Mouse (Mus musculus) cerebellum, postnatal 10 days (tissue): ENCODE measurements at regions not wholly inside any gene's neighbourhood (a gene's known extent, or its start where the extent isn't known, plus 50 kb on each side); places are given as distances from the start of the nearest gene placed in this dataset.

Source experiments
- DNase-seq, 2 experiments: peaks; one replicate each; pipeline ENCODE4 v3.0.0; 2021; ENCODE audit warnings: mixed read lengths in 2 of 2

DNA sequence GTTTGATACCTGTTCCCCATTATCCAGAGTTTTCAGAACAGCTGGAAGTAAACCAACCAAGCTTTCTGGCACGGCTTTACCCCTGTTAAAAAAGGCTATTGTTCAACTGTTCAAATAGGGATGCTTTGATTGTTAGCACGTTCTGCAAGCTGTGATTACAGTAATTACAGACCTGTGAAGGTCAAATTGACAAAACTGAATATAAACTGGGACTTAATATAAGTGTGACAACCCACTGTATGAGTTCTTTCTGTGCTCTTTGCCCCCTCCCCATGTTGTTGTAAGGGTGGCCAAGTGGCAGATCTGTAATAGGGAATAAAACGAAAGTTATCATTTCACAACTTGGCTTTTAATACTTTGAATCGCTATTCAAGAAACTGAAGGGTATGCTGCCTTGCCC lies 105.0 kb upstream of the 4933415F23Rik start:
- no peak for DNase-seq

DNA sequence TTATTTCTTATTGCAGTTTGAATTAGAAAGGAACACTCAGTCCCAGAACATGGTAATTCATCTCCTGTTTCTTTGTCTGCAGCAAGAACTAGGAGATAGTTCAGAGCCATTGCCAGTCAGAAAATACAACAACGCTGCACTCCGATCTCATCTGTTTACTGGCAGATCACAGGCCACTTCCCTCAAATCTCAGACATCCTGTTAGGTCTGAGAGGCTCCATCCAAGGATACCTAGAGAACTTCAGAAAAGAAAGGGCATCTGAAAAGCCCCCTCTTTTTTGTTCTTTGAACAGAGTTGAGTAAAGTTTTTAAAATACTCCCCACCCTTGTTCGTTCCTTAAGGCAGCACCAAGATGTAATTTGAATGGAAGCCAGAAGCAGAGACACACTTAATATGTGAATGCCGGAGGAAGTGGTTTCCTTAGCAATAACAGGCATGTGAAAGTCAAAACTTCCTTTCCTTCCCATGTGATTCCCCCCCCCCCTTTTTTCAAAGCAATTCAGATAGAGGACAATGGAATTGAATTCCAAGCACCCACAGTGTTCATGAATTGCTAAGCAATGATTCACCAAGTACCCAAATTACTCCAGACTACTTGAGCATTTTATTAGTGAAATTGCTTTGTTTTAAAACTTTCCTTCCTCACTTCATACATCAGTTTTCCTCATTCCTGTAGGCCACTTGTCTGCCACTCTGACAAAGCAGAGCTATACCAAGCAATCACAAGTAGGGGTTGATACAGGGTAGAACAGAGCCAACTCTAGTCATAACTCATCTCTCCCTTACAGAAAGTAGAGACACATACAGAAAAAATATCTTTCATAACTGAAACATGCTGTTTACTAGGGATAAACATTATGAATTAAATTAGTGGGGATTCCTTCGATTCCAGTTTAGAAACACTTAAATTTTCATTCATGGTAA lies 100.7 kb upstream of the 4933415F23Rik start:
- no peak for DNase-seq

DNA sequence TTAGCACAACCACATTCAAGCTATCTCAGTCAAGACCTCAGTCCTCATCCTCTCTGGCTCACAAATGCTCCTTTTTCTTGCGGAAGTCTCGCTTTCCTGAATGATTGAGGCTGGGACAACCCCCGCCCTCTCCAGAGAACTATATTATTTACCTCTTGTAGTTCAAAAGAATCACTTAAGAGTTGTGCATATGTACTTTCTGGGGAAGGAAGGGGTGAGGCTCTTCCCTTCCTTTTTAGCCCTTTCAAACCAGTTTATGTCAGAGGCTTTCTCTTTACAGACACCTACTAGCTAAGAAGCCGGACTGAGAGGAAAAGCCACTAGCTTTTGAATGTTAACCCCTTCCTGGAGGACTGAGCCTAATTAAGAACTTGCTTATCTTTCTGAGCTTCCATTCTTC lies 98.4 kb upstream of the 4933415F23Rik start:
- DNase-seq: no peak

DNA sequence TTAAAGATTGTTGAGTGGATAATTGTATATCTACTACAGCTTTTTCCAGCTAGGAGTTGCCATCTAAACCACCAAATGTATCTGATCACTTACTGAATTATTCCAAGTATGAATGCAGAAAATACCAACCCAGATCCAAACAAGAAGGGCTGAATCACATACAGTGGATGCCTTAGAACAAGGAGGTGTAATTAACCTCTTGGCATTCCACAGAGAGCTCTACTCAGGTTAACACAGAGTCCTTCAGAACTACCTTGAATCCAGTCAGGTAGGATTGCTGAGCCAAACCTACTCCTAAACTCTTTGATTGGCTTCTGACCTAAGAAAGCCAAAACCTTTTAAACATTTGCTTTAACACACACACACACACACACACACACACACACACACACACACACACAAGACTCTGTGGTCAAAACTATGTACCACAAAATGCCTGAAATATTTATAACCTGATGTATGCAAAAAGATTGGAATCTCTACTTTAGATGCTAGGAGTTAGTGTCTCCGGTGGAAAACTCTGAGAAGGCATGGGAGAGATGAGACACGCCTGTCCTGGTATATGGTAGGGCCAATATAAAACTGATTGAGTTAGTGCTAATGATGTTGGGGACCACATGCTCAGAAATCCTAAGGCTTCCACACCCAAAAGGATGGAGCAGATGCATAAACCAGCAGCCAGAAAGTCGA lies 88.4 kb upstream of the 4933415F23Rik start:
- DNase-seq: no peak

DNA sequence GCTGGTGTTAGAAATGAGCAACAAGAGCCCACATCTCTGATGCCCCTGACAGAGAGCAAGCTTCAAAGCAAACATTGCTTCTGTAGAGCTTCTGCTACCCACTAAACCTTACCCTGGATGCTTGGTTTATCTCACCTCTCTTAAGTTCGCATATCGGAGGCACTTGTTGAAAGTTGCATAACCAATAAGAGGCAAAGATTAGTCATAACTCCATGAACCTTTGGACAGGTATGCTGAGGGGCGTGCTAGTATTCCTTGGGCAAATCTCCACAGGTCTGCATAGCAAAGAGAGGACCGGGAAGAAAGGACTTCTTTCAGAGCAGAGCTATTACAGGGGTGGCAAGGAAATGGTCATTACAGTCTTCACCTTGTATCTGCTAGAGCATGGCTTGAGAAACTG lies 87.7 kb upstream of the 4933415F23Rik start:
- no peak for DNase-seq

DNA sequence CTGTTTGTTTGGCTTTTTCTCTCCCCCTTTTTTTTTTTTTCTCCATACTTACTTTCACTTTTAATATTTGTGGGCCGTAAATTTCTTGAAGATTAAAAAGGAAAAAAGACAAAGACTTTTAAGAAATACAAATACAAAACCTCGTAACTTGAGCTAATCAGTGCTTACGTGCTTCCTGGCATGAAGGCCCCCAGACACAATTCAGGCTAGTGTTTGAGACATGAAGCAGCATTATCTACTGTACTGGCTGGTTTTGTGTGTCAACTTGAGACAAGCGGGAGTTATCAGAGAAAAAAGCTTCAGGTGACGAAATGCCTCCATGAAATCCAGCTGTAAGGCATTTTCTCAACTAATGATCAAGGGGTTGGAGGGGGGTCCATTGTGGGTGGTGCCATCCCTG lies 86.2 kb upstream of the 4933415F23Rik start:
- DNase-seq: no peak

DNA sequence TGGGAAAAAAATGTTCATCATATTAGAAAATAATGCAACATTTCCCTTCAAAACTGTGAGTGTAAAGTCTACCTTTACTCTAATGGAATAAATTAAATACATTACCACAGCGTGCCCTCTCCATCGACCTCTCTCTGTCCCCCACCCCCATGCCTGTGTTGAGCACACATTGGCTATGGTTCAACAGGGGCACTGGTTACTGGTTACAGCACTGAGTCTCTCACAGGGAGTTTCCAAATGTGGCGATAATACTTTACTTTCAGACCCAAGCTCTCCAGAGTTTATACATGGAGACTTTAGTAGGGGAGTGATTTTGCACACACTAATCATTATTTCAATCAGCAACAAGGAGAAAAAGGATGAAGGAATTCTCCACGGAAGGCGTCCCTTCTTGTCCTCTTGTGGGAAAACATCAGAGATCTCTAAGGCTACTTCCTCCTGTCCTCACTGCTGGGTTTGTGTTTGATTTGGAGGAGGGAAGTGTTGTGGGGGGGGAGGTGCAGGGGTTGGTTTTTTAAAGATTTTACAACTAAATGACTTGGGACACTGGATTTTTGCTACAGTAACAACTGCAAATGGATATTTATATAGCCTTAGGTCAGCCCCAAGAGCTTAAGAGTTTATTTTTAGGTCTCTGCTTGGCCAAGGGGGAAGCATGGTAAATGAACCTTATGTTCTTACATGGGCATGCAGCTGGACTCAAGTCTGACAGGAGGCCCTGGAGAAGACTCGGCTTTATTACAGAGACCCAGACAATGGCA lies 85.6 kb upstream of the 4933415F23Rik start:
- DNase-seq: no peak

DNA sequence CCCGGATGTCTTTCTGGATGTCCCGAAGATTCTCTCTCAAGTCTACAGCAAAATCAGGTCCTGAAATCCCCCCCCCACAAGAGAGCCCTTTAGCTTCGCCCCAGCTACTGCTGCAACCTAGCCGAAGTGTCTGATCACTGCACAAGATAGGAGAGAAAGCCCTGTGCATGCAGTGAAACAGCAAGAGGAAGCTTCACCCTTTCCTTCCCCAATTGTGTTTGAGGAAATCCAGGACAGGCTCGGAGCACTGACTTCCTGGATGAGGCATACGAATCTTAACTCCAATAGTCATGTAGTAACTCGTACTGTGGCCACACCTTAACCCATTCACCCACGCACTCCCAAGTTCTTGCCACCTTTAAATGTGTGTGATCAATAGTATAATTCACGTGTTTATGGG lies 82.7 kb upstream of the 4933415F23Rik start:
- DNase-seq: no peak

DNA sequence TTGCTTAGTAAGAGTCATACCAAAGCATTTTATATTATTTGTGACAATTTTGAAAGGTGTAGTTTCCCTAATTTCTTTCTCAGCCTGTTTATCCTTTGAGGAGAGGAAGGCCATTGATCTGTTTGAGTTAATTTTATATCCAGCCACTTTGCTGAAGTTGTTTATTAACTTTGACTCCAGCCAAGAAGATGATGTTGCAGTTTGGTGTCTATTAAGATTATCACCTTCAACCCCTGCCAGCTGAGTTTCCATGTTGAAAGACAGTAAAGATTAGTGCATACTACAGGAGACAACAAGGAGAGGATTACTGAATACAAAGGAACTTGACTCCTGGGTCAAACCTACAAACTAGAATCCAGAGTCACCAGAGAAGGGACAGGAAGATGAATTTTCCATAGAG lies 80.5 kb upstream of the 4933415F23Rik start:
- no peak for DNase-seq

DNA sequence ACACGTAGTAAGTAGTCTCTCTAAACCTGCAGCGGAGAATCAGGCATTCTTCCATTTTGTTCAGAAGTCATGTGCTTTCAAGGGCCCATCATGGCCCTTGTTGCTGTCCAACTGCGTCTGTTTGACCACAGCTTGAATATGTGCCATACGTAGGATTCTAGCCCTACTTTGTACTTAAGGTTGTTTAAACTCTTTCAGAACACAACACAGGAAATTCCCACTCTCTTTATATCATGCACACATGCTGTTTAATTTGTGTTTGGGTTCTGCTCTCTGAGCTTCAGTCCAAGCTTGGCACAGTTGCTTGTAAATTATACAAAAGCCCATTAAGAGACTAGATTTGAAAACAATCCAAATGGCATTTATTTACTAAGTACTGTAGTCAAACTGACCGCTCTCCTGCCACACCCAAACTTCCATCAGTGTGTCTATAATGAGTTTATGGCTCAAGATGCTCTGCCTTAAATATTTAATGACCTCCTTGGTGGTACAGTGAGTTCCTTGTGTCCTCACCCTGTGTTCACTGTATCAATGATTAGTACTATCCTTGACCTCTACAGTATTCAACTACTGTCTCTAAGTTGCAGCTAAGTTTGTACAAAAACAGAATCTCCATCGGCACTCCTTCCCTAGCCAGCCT lies 76.4 kb upstream of the 4933415F23Rik start:
- no peak for DNase-seq

DNA sequence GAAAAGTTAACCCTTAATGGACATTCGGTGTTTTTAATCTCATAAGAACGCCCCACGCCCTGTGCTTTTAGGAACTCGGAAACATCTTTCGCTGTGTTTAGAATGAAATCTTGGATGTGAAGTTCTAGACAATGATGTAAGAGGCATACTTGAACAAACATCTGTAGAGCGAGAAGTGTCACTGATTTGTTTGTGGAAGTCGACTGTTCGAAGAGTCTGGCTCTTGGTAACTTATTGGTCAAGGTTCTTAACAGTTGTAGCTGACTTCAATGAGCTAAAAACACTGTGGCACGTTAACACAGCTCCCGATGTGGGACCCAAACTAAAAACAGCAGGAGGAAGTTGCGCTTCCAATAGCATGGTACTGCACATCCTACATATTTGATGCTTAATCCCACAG lies 72.0 kb upstream of the 4933415F23Rik start:
- no peak for DNase-seq

DNA sequence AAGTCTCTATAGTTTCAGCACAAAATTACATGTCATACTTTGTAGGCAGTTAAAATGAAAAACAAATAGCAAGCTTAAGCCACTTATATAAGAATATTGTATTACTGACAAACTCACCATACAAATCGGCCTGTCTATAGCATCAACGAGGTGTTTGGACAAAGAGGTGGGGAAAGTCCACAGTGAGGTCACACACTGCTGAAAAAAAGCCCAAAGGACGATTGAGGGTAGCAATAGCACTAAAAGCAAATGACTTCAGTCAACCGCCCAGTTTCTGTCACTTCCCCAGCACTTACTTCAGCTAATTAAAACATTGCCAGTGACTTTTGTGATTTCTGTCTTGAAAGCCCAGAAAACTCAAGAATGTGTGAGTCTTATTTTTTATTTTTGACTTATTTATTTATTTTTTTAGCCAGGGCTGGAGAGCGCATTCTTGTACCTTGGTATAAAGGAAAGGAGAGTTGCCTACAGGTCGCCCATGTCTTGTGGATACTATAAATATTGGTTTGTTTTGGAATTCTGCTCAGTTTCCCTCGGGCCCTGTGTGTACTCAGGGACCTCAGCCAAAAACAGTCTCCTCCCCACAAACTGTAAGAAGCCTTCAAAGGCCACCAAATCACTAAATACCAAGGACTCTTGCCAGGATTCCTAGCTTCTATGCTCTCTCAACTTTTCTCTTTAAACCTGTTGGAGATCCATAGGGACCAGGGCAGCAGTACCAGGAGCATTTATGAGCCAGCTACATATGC lies 71.2 kb upstream of the 4933415F23Rik start:
- DNase-seq: no peak

DNA sequence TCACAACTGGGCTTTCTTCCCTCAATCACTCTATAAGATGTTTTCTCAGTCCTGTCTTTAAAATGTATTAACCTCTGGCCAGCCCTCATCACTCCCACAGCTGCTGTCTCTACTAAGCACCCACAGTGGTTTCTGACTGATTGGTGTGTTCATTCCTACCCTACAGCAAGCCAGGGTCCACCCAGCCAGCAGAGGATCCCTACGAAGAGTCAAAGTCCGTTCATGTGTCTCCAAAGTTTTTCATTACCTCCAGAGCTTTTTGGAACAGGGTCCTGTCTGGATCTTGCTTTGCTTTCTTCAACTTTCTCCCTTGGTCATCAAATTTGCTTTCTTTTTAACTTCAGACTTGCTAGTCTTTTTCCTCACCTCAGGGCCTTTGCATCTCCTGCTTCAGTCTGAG lies 69.3 kb upstream of the 4933415F23Rik start:
- no peak for DNase-seq

DNA sequence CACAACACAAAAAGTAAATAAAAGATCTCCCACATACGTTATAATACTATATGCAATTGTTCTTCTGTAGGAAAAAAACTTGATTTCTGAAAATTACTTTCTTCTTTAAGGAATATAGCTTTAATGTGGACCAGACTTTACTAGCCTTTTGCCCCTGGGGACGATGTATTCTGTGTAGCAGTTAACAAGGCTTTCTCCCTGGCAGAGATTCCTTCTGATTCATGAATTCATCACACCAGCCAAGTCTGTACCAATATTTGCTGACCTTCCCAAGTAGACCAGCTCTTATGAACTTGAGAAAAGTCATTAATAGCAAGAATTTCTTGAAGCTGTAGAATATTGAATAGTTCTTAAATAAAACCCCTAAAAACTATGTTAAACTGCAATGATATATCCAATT lies 68.7 kb upstream of the 4933415F23Rik start:
- no peak for DNase-seq

DNA sequence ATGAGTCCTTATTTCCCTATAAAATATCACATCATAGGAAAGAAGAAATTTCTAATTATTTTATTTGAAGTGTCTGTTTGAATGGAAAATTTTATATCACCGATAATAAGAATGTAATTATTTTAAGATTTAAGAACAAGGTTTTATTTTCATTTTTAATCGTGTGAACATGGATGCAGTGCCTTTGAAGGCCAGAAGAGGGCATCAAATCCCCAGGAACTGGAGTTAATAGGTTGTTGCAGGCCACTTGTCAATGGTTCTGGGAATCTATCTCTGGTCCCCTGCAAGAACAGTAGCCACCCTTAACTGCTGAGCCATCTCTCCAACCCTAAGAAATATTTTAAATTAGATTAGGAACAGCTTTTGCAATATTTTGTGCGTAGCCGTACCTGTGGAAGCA lies 66.5 kb upstream of the 4933415F23Rik start:
- no peak for DNase-seq

DNA sequence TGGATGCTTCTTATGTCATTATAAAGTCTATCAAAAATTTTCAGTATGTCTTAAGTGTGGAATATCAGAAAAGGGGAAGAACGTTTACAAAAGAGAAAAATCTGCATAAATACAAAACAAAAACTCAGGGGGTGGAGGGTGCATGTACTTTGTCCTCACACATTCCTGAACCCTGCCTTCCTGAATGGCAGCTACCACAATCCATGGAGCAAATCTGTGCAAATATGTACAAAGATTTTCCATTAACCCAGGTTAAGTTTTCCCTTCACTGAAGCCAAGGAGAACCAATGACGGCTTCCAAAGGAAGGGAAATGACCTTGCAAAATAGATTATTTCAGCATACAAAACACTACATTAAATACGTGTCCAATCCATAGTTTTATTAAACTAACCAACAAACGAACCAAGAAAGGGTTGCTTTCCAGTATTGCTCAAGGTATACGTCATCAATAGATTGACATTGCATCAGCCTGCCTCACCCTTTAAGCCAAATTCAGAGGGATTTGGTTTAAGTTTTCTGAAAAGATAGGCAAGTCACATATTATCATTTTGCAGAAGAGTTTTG lies 61.4 kb upstream of the 4933415F23Rik start:
- no peak for DNase-seq

DNA sequence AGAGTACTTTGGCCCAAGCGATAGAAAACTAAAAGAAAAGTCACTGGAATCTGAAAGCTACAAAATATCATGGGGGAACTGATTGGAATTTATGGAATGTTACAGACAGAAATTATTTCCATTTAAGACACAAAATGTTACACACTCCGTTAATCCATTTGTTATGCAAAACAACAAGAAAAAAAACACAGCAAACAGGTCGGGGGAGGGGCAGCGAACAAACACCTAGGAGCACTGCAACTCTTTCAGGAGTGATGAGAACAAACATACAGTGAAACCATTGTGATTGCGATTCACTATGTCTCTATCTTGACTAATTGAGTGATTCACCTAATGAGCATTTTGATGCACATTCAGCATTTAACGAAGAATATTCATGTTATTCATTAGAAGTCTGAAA lies 60.7 kb upstream of the 4933415F23Rik start:
- DNase-seq: no peak
